Mouse (Mus musculus): ENCODE measurements around the gene Ppcs. TPM values are rescaled to one million over a fixed set of nuclear protein-coding genes. Genes with fewer than 3 reads are reported as not detected.

Gene Ppcs
- 1 to 10 TPM; 3.9 to 8.8 (median 5.9) TPM for total RNA-seq (2022)

DNA sequence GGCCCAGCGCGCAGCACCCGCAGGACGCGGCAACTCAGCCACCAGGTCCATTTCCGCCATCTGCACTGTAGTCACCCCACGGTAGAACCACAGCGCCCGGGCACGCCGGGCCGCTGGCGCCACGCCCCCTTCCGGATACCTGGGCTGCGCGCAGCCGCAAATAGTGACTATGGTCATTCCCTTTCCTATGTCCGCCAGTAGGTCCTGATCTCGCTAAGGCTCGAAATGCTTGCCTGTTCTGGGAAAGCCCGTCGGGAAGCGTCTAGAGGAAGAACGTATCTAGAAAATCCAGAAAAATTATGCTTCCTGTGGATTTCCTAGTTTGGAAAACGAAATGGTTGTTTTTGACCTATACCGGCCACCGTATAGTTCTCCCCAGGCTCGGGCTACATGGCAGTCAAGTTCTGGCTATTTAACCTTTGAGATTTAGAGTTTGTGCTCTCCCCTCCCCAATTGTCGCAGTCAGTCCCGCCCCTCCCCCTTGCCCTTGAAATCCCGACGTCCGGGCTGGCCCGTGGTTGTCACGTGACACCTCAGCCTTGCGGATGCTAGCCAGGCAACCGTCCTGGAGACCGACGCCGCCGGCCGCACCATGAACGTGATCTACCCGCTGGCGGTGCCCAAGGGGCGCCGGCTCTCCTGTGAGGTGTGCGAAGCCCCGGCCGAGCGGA is at the start of gene Ppcs, which contains the start of gene Zmynd12:
Gene Ppcs (minus strand): TSS at position 127 of the 671 bp plus-strand sequence.
Gene Zmynd12 (plus strand): TSS at position 521 of the 671 bp plus-strand sequence.
- DNase-seq (ENCODE audit: low spot score in 2 of 2) = peak; percentile 75 to 85

- DNase-seq (ENCODE audit: low spot score in 2 of 2) = peak; percentile 37 to 46
These were observed 45.6 kb upstream of the Ppcs start for GRCm38 (mm10) chr4:119467720-119468380.

- DNase-seq (ENCODE audit: low spot score in 2 of 2) = no peak
These were observed 43.6 kb upstream of the Ppcs start for GRCm38 (mm10) chr4:119465841-119466240.

DNA sequence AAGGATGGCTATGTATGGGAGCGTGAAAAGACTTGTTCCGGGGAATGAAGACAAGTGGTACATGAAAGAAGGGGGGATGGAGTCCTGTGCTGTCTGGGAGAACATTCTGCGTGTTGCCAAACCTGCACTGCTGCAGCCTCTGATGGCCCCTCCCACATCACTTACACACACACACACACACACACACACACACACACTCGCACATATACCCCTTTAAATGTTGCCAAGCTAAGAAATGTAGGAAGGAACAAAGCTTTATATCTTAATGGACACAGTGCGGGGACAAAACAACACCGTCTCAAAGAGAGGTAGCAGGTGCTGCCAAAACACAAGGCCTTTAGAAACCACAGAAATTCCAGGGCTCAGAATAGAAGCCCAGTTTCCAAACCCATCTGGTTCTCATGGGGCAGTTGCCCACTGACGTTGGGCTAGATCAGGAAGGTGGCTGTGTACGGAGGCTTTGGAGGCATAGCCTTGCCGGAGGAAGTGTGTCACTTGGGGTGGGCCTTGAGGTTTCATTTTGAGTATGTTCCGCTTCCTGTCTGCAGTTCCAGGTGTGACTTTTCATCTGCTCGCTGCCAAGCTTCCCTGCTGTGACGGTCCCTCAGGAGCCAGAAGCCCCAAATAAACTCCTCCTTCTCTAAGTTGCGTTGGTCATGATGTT is 41.7 kb upstream of the Ppcs start:
- DNase-seq (ENCODE audit: low spot score in 2 of 2) = no peak

DNA sequence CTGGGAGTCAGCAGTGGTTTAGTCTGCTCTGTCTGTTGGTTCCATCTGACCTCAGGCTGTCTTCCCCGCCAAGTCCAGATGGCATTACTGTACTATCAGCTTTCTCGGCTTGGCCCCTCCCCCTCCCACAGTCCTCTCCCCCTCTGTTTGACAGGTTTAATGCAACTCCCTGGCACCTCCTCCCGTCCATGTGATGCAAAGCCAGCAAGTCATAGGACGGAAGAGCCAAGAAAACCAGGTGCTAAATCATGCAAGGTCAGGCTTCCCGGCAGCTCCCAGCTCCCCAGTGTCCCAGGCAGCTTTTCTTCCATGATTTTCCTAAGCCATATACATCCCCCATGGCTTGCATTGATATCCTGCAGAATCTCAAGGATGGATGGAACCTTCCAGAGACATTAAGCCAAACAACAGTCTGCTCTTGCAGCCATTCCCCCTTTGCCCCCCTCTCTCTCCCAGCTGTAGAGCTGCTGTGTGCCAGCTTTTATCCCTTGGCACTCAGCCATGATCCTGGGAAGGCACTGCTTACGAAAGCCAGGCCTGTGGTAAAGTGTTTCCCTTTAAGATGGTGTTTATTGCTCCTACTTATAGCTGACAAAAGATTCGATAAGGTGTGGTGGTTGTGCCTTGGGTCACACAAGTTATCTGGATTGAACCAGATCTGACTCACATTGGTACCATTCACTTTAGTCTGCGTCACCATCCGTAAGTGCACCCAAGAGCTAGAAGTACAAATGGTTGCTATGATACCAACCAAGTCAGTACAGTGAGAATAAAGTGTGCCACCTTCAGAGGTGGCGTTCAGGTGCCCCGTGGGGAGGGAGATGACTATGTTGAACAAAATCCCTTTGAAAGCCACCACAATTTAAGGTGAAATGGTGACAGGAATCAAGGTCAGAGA is 40.9 kb upstream of the Ppcs start:
- no peak for DNase-seq (ENCODE audit: low spot score in 2 of 2)

GRCm38 (mm10) chr4:119462457-119462856 is 40.2 kb upstream of the Ppcs start:
- DNase-seq (ENCODE audit: low spot score in 2 of 2) = no peak

- peak; percentile 90 to 91 for DNase-seq (ENCODE audit: low spot score in 2 of 2)
These were observed 38.5 kb upstream of the Ppcs start for GRCm38 (mm10) chr4:119460728-119461141.

GRCm38 (mm10) chr4:119460296-119460695 is 38.1 kb upstream of the Ppcs start:
- no peak for DNase-seq (ENCODE audit: low spot score in 2 of 2)

GRCm38 (mm10) chr4:119453533-119453932 is 31.3 kb upstream of the Ppcs start:
- no peak for DNase-seq (ENCODE audit: low spot score in 2 of 2)

GRCm38 (mm10) chr4:119453128-119453527 is 30.9 kb upstream of the Ppcs start:
- no peak for DNase-seq (ENCODE audit: low spot score in 2 of 2)

GRCm38 (mm10) chr4:119450436-119450835 is 28.2 kb upstream of the Ppcs start:
- DNase-seq (ENCODE audit: low spot score in 2 of 2) = no peak

GRCm38 (mm10) chr4:119447786-119448185 is 25.6 kb upstream of the Ppcs start:
- no peak for DNase-seq (ENCODE audit: low spot score in 2 of 2)

- no peak for DNase-seq (ENCODE audit: low spot score in 2 of 2)
These were observed 25.0 kb upstream of the Ppcs start for GRCm38 (mm10) chr4:119447261-119447660.

- DNase-seq (ENCODE audit: low spot score in 2 of 2) = no peak
These were observed 20.3 kb upstream of the Ppcs start for GRCm38 (mm10) chr4:119442539-119442938.

- DNase-seq (ENCODE audit: low spot score in 2 of 2) = no peak
These were observed 19.6 kb upstream of the Ppcs start for GRCm38 (mm10) chr4:119441836-119442235.

- DNase-seq (ENCODE audit: low spot score in 2 of 2) = no peak
These were observed 15.7 kb upstream of the Ppcs start for GRCm38 (mm10) chr4:119437936-119438335.

- peak in 1 of 2 experiments; percentile 15 for DNase-seq (ENCODE audit: low spot score in 2 of 2)
These were observed 8.5 kb upstream of the Ppcs start for GRCm38 (mm10) chr4:119430678-119431077.

GRCm38 (mm10) chr4:119427680-119428079 is 5.5 kb upstream of the Ppcs start:
- DNase-seq (ENCODE audit: low spot score in 2 of 2) = no peak

- DNase-seq (ENCODE audit: low spot score in 2 of 2) = no peak
These were observed 3.4 kb upstream of the Ppcs start for GRCm38 (mm10) chr4:119425601-119426000.

GRCm38 (mm10) chr4:119425077-119425476 is 2.9 kb upstream of the Ppcs start:
- no peak for DNase-seq (ENCODE audit: low spot score in 2 of 2)

DNA sequence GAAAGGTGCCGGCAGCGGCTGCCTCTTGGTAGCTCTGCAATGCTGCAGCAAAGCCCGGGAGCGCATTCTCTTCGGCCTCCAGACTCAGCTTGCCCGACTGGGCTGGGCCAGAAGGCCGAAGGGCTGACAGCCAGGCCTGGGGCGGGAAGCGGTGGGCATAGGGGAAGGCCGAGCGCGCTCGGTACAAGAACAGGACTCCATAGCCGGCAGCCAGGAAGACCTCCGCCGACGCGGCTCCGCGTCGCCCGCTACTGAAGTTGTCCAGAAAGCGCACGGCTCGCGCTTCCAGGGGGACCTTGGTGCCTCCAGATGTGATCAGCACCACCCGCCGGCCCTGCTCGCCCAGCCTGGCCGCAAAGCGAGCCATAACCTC is 313 bp downstream of the Ppcs start:
- no peak for DNase-seq (ENCODE audit: low spot score in 2 of 2)

Data from layer of hippocampus, adult 8-10 months (tissue).